Comparison of ENCODE assay signal across 8 mouse cellular contexts in genomic region chr14:57744547-57744946, GRCm38 (mm10). TPM values are rescaled to one million over a fixed set of nuclear protein-coding genes. Genes with fewer than 3 reads are reported as not detected.
DNase-seq lines count a peak whose midpoint lies in the region; ATAC-seq and TF ChIP-seq lines count a peak whose summit lies in the region.

No protein-coding gene starts in this region.

- H3K9me3 ChIP-seq in embryonic facial prominence, embryonic 15.5 days (replicated peaks) = no peaks in the 10 kb centered on the region
- H3K9me3 ChIP-seq in hindbrain, embryonic 16.5 days (ENCODE audit: control insufficient read depth, low read length) = no peaks in the 10 kb centered on the region
- H3K9me3 ChIP-seq in liver, embryonic 14.5 days (ENCODE audit: control insufficient read depth, low read length) = no peaks in the 10 kb centered on the region

- peak overlapping the region; percentile 96 for H3K27ac ChIP-seq in embryonic facial prominence, embryonic 15.5 days (replicated peaks)
- H3K27ac ChIP-seq in hindbrain, embryonic 16.5 days (ENCODE audit: low read depth, low read length) = no peak overlapping the region
- H3K27ac ChIP-seq in liver, embryonic 14.5 days = no peak overlapping the region

- peak overlapping the region; percentile 77 for H3K4me2 ChIP-seq in embryonic facial prominence, embryonic 15.5 days (replicated peaks)
- H3K4me2 ChIP-seq in hindbrain, embryonic 16.5 days (ENCODE audit: low read length) = peak overlapping the region; percentile 84
- H3K4me2 ChIP-seq in liver, embryonic 14.5 days (ENCODE audit: low read depth) = peak overlapping the region; percentile 91

- H3K36me3 ChIP-seq in embryonic facial prominence, embryonic 15.5 days = no peaks in the 10 kb centered on the region
- no peaks in the 10 kb centered on the region for H3K36me3 ChIP-seq in hindbrain, embryonic 16.5 days (ENCODE audit: control insufficient read depth, insufficient read depth, low read length)
- no peaks in the 10 kb centered on the region for H3K36me3 ChIP-seq in liver, embryonic 14.5 days (replicated peaks; ENCODE audit: control insufficient read depth, insufficient read depth, low read depth)

- H3K9ac ChIP-seq in embryonic facial prominence, embryonic 15.5 days = no peak overlapping the region
- no peak overlapping the region for H3K9ac ChIP-seq in hindbrain, embryonic 16.5 days (ENCODE audit: low read depth, low read length)
- no peak overlapping the region for H3K9ac ChIP-seq in liver, embryonic 14.5 days (replicated peaks)

- H3K4me1 ChIP-seq in embryonic facial prominence, embryonic 15.5 days = peaks cover 31% of the 10 kb centered on the region
- peaks cover 10% of the 10 kb centered on the region for H3K4me1 ChIP-seq in hindbrain, embryonic 16.5 days (ENCODE audit: control insufficient read depth, insufficient read depth, low read depth, low read length)
- peaks cover 4 to 6% of the 10 kb centered on the region in 2 experiments for H3K4me1 ChIP-seq in liver, embryonic 14.5 days (replicated peaks; ENCODE audit: control insufficient read depth in 2 of 2, insufficient read depth in 2 of 2, low read length in 1 of 2)

- under 1% methylated on average over 8 of the region's 8 CpGs for WGBS in embryonic facial prominence, embryonic 15.5 days
- 1% methylated on average over 8 of the region's 8 CpGs for WGBS in hindbrain, embryonic 16.5 days
- WGBS in liver, embryonic 14.5 days (ENCODE audit: insufficient replicate concordance) = 4% methylated on average over 8 of the region's 8 CpGs

- peak overlapping the region; percentile 94 for H3K4me3 ChIP-seq in embryonic facial prominence, embryonic 15.5 days (replicated peaks)
- peak overlapping the region; percentile 91 for H3K4me3 ChIP-seq in hindbrain, embryonic 16.5 days (ENCODE audit: low read length)
- H3K4me3 ChIP-seq in liver, embryonic 14.5 days (ENCODE audit: insufficient read depth in 1 of 2, low read depth in 2 of 2, low read length in 2 of 2) = peak overlapping the region; percentile 85 to 86; a peak in 3 of 4 replicates

- peak; percentile 61 to 81 for DNase-seq in heart, adult 18-20 months
- DNase-seq in heart, postnatal 25 days (ENCODE audit: low spot score) = no peak
- no peak for DNase-seq in liver, embryonic 14.5 days (ENCODE audit: low read depth in 3 of 3, low spot score in 3 of 3)
- DNase-seq in retina, postnatal 1 day = peak; percentile 39
- DNase-seq in cerebellum, postnatal 36 days = no peak

- intact Hi-C loops in heart, postnatal 25 days (cut with DNase I) = loop anchor here (2.0 kb wide), 3 partner anchors 14 to 60 kb away; partner anchors contain the start of gene Sap18

- no peak for TF ChIP-seq CTCF in liver, embryonic 14.5 days (IDR thresholded peaks at IDR 0.05; ENCODE audit: low read depth)

- ATAC-seq in embryonic facial prominence, embryonic 15.5 days (ENCODE audit: insufficient number of reproducible peaks, low FRiP score, low TSS enrichment, low read depth) = no peak
- ATAC-seq in hindbrain, embryonic 16.5 days = no peak
- ATAC-seq in liver, embryonic 14.5 days (ENCODE audit: insufficient read depth) = no peak
- no peak for ATAC-seq in granulocyte monocyte progenitor cell, adult 5-6 weeks (replicated peaks; ENCODE audit: poor library complexity, severe bottlenecking)

- H3K27me3 ChIP-seq in embryonic facial prominence, embryonic 15.5 days = no peaks in the 10 kb centered on the region
- H3K27me3 ChIP-seq in hindbrain, embryonic 16.5 days (replicated peaks; ENCODE audit: control insufficient read depth, insufficient read depth, low read length) = no peaks in the 10 kb centered on the region
- peaks cover 26% of the 10 kb centered on the region for H3K27me3 ChIP-seq in liver, embryonic 14.5 days (ENCODE audit: control insufficient read depth, insufficient read depth, low read length)

- TF ChIP-seq EP300 in liver, embryonic 14.5 days (IDR thresholded peaks at IDR 0.05; ENCODE audit: low read depth) = no peak

RNA-seq across cellular contexts. Expression of gene Gm49361, which starts 1.4 kb away (rescaled TPM):
- total RNA-seq in heart, adult 18-20 months (2021) = 1 to 10 TPM in 1 of 2 experiments, not detected in 1; 4.0 TPM
- total RNA-seq in heart, postnatal 25 days (2021) = 1 to 10 TPM in 1 of 2 experiments, under 1 TPM in 1; 0.99 to 2.1 TPM
- polyA plus RNA-seq in embryonic facial prominence, embryonic 15.5 days (2015; fragmentation: Nextera tagmentation; extraction: Ambion mirVana) = not detected in 2 replicates
- polyA plus RNA-seq in hindbrain, embryonic 16.5 days (2015; fragmentation: Nextera tagmentation; extraction: Ambion mirVana) = not detected in 2 replicates
- not detected in 2 replicates for polyA plus RNA-seq in liver, embryonic 14.5 days (2012; rRNA removed)
- not detected in 2 replicates for polyA plus RNA-seq in liver, embryonic 14.5 days (2014; fragmentation: Nextera tagmentation; extraction: Ambion mirVana)
- not detected in 2 replicates for total RNA-seq in granulocyte monocyte progenitor cell, adult 5-6 weeks (2014; fragmentation: Nextera tagmentation)
- not detected in 2 replicates for total RNA-seq in granulocyte monocyte progenitor cell, adult 5-6 weeks (2017)

RNA-seq across cellular contexts. Expression of gene Lats2, which starts 13.6 kb away (rescaled TPM):
- 10 to 100 TPM; 30.7 to 31.1 TPM for total RNA-seq in heart, adult 18-20 months (2021)
- 10 to 100 TPM; 35.8 to 37.9 TPM for total RNA-seq in heart, postnatal 25 days (2021)
- polyA plus RNA-seq in embryonic facial prominence, embryonic 15.5 days (2015; fragmentation: Nextera tagmentation; extraction: Ambion mirVana) = 23.3 TPM in 2 replicates
- 5.9 and 7.8 TPM in 2 replicates for polyA plus RNA-seq in hindbrain, embryonic 16.5 days (2015; fragmentation: Nextera tagmentation; extraction: Ambion mirVana)
- polyA plus RNA-seq in liver, embryonic 14.5 days (2012; rRNA removed) = 2.6 and 3.2 TPM in 2 replicates
- polyA plus RNA-seq in liver, embryonic 14.5 days (2014; fragmentation: Nextera tagmentation; extraction: Ambion mirVana) = 3.9 and 4.1 TPM in 2 replicates
- 14.3 and 22.9 TPM in 2 replicates for total RNA-seq in granulocyte monocyte progenitor cell, adult 5-6 weeks (2014; fragmentation: Nextera tagmentation)
- 10.3 TPM in 2 replicates for total RNA-seq in granulocyte monocyte progenitor cell, adult 5-6 weeks (2017)

RNA-seq across cellular contexts. Expression of gene Sap18, which starts 53.4 kb away (rescaled TPM):
- 10 to 100 TPM; 71.5 to 74.0 TPM for total RNA-seq in heart, adult 18-20 months (2021)
- total RNA-seq in heart, postnatal 25 days (2021) = 10 to 100 TPM; 61.2 to 74.8 TPM
- polyA plus RNA-seq in embryonic facial prominence, embryonic 15.5 days (2015; fragmentation: Nextera tagmentation; extraction: Ambion mirVana) = 23.1 and 26.3 TPM in 2 replicates
- 26.7 and 32.5 TPM in 2 replicates for polyA plus RNA-seq in hindbrain, embryonic 16.5 days (2015; fragmentation: Nextera tagmentation; extraction: Ambion mirVana)
- 4.7 and 18.0 TPM in 2 replicates for polyA plus RNA-seq in liver, embryonic 14.5 days (2012; rRNA removed)
- 6.0 and 13.3 TPM in 2 replicates for polyA plus RNA-seq in liver, embryonic 14.5 days (2014; fragmentation: Nextera tagmentation; extraction: Ambion mirVana)
- 82.0 and 298 TPM in 2 replicates for total RNA-seq in granulocyte monocyte progenitor cell, adult 5-6 weeks (2014; fragmentation: Nextera tagmentation)
- 29.6 and 87.7 TPM in 2 replicates for total RNA-seq in granulocyte monocyte progenitor cell, adult 5-6 weeks (2017)

Comparison
In these comparisons a context has a peak if more than half of its experiments do, and no peak if none do; other contexts are left out.
1. DNase-seq: peak in heart, adult 18-20 months (2 of 2) and retina, postnatal 1 day (single experiment); none in heart, postnatal 25 days (single experiment), liver, embryonic 14.5 days (0 of 3) and cerebellum, postnatal 36 days (0 of 2).
2. Peak in every context shown above with its lines, with median percentiles within 50 percentile points of each other: H3K4me2 ChIP-seq and H3K4me3 ChIP-seq.